Mouse (Mus musculus) cerebellum, postnatal 14 days (tissue): Measurements from ENCODE around the gene Dnah2.
A peak's percentile ranks its signal among the peaks of the same experiment; 100 is the strongest.

Experiments
- DNase-seq, 2 experiments: peaks; one replicate each; pipeline ENCODE4 v3.0.0; 2021; ENCODE audit warnings: mixed read lengths in 2 of 2

Gene Dnah2

DNA sequence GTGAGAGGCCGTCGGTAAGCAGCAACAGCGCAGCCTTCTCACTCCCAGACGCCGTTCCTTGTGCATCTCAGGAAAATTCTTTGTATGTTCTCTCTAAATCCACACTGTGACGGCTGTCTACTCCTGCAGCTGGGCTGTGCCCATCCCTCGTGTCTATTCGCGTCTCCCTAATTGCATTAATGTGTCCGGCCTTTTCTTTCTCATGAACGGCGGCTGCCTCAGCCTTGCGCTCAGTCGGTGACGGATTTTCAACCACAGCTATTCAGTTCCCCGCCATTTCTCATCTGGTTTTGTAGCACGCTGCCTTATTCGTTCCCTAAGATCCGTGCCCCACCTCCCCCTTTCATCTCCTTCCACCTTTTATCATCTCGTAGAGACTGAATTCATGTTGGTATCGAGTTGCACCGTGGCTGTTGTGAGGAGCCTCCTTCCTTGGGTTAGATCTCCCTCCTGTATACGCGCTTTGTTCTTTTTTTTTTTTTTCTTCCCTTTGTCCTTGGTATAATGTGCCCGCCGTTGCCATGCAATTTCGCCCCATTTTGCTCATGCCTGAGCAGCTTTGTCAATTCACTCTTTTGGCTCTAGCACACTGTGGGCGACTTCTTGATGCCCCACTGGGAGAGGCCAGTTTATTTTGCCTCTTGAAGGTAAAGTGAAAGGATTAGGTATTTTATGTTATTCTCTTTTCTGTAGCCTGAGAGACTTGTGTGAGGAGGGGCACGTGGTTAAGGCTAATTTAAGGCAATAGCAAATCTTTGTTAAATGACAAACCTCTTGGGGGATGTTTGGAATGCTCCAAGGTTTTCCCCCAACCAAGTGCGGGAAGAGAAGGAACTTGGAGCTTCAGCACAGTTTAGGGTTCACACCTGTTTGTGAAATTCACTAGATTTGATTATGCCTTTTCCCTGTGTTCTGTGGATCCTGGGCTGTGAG lies 21.5 kb downstream of the Dnah2 start:
- peak; percentile 27 to 31 for DNase-seq

DNA sequence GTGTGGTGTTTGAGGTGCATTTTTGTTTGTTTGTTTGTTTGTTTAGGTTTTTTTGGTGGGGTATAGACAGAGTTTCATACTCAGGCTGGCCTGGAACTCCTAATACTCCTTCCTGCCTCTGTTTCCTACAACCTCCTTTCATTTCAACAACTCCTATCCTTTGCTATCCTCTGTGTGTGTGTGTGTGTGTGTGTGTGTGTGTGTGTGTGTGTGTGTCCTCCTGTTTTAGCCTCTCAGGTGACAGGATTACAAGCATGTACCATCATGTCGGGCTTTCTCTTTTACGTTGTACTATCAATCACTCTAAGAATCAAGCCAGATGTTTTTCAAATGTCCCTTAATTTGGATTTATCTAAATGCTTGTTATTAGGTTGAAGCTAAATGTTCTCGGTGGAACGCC lies 22.3 kb downstream of the Dnah2 start:
- no peak for DNase-seq

DNA sequence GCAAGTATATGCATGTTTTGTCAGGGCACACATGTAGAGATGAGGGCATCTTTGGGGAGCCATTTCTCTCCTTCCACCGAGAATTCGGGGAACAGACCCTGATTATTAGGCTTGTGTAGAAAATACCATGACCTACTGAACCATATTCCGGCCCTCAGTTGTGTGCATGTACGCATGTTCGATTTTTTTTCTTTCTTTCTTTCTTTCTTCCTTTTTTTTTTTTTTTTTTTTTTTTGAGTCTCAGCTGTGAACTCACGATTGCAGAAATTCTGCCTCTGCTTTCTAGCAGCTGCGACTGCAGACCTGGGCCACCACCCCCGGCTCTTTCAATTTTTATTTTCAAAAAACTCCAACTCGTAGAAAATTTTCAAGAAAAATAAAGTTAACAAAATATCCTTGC lies 23.2 kb downstream of the Dnah2 start:
- DNase-seq = no peak

DNA sequence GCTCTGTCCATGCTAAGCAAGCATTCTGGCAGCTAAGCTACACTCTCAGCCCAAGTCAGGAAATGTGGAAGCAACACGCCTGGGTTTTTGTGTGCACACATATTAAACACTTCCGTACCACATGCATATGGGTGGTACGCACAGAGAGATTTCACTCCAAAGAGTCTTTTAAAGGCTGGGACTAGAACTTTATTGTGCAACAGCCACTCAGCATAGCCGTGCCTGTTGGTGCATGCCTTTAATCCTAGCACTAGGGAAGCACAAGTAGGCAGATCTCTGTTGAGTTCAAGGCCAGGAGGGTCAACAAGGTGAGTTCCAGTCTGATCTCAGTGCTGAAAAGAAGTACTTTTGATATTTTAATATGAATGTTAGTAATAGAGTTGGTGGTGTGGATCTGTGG lies 25.3 kb downstream of the Dnah2 start:
- no peak for DNase-seq

DNA sequence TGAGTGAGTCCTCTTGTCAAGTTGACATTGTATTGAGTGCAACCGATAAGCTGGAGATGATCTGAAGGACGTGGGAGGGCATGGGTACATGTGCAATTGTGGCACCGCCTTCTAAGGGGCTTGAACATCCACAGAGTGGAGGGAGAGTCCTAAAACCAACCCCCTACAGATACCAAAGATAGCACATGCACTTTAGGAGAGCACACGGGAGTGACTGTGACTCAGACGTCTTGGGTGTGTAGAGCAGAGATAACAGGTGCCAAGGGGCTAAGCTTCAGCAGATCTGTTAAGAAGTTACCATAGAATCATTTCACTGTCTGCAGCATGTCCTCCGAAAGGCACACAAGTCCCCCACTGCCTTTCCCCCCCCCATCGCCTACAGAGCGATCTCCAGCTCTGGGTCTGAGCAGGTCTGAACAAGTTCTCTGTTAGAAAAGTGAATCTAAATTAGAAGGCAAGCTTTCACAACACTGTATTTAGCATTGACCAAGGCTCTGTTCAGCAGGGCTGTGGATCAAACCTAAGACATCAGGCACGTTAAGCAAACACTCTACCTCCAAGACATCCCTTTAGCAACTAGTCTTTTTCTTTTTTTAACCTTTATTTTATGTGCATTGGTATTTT lies 27.3 kb downstream of the Dnah2 start:
- DNase-seq = no peak

DNA sequence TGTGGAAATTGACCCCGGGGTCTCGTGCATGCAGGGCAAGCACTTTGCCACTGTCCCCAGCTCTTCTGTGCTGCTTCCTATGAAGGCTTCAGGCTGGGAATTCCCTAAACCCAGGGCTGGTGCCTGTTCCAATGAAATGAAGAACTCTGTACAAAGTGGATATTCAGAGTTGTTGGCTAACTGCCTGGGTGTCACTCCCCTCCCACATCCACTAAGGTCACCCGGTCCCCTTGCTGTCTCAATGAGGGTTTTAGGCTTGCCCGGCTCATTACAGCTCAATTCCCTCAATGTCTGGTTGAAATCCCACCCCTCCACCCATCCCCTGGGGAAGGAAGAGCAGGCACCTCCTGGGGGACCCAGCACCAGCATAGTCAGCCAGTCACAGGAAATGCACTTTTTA lies 28.9 kb downstream of the Dnah2 start:
- no peak for DNase-seq

DNA sequence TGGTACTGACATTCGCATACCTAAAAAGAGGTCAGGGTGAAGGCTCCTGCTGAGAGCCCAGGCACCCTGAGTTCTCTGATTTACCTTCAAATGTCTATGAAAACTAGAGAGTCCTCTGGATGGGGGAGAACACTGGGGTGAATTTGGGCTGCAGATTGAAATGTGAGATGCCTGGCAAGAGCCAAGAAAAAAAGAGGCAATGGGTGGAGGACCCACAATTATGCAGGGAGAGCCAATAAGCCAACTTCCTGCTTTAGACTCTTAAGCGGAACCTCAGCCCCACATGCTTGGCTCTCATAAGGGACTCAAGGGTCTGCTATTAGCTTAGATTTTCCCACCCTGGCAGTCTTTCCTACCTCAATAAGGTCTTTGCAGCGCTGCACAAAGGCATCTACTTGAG lies 32.2 kb downstream of the Dnah2 start:
- DNase-seq = no peak

DNA sequence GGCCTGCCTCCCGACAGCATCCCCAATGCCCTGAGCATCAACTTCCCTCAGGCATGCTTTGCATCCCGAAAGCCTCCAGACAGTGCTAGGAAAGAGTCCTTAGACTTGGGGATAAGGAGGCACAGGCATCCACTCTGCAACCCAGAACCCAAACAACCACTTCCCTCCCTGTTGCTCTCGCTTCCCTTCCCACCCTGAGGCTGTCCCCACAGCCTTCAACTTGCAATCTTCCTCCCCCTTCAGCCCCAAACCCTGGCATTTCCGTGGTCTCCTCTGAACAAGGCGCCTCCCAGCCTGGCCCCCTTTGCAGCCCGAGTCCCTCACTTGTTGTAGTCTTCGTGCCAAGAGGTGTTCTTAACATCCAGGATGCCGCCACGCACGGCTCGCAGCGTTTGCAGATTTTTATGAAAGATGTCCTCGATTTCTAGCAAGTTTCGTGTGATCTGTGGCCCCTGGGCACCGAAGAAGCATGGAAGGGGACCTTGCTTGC lies 32.7 kb downstream of the Dnah2 start:
- DNase-seq = no peak

DNA sequence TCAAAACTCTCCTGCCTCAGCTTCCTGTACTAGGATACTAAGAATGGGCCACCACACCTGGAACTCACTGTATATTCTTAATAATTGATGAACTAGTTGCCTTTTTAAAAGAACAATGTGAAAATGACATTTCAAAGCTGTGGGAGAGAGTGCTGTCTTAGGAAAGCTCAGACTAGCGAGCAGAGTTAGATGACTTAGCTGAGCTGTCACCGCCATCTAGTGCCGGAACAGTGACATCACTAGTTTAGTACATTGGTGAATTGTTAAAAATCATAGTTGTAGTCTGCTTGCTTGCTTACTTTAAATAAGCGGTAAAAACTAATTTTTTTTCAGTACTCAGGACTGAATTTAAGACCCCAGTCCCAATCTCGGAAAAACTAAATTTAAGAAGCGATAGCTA lies 35.1 kb downstream of the Dnah2 start:
- DNase-seq = peak; percentile 73 to 79

DNA sequence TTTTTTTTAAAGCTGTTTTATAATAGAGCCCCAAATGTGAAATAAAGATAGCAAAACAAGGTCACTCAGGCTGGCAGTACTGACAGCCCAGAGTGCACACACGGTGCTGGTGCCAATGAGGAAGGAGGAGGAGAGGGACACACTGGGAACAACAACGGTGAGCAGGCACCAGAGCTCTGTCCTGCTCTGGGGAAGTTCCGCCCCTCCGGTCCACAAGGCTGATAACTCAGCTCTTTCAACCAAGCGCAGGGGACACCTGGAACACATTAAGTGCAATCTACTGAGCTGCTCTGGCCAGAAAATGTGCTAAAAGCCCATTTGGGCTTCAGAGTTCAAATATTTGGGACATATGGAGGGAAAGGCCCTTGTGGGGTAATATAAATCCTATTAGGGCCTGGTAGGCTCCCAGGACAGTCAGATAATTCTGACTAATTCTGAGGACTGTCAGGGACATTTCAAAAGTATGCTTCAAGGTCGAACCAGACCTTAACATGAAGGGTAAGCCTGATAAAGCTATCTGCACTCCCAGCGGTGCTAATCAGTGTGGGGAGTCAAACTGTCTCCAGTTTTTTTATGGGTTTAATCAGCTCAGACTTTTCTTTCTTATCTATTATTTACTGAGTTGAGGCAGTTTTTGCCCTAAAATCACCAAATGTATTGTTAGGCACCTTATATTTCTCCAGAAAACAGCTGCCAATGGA lies 38.0 kb downstream of the Dnah2 start:
- DNase-seq = no peak

DNA sequence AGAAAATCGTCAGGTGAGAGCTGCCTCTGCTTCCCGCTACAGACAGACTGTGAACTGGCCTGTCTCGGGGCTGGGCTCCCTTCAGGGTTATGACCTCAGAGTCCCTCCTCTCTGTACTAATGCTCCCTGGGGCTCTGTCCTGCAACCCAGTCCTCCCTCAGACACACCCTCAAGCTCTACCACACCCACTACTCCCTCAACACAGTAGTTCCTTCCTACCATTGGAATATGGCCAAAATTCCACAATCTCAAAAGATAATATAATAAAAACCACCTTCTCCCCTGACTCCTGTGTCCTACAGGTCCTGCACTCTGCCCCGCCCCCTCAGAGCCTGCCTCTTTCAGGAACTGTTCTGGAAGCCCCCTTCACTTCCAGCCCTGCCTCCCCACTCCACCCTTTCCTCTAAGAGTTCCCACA lies 45.0 kb downstream of the Dnah2 start:
- DNase-seq = no peak

DNA sequence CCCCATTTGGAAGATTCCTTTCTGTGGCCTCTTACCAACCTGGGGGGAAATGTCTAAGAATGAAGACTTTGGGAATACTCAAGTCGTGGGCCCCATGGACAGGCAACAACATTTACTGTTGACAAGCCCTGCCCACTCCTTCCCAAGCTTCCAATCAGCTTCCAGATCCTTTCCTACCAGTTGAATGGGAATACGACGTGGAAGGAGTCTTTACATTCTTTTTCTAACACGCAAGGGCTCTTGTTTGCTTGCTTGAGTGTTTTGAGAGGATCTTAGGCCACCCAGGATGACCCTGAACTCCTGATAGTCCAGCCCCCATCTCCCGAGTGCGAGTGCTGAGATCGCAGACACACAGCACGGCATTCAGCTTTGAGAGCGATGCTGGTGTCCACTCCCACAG lies 47.4 kb downstream of the Dnah2 start:
- DNase-seq = no peak

DNA sequence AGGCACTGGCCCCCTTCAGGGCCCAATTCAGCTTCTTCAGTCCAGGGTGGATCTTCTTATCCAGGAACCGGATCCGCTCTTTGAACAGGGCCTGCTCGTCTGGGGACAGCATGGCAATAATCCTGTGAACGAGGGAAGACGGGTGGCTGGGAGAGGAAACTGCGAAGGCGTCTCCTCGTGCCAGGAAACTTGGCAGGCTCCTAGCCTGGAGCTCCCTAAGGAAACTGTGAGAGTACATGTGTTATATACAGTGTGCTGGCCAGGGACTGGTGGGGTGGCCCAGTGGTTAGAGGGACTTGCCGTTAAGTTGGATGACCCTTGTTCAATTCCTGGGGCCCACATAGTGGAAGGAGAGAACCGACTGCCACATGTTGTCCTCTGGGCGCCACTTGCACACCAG lies 49.8 kb downstream of the Dnah2 start:
- no peak for DNase-seq

DNA sequence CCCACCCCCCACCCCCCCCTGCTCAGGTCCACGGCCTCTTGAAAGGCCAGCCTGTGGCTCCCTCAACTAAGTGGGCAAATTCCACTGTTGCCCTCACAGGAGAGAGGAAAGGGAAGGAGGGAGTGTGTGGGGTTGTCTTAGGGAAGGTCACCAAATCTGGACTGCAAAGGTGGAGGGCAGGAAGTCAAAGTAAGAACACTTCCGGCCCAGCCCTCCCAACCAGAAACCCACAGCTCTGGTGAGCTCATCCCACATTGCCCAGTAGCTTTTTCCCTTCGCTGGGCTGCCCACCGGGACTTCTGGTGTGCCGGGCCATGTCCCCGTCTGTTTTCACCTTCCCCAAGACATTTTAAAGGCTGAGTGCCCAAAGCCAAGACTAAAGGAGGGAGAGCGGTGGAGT lies 57.2 kb downstream of the Dnah2 start:
- DNase-seq = no peak

DNA sequence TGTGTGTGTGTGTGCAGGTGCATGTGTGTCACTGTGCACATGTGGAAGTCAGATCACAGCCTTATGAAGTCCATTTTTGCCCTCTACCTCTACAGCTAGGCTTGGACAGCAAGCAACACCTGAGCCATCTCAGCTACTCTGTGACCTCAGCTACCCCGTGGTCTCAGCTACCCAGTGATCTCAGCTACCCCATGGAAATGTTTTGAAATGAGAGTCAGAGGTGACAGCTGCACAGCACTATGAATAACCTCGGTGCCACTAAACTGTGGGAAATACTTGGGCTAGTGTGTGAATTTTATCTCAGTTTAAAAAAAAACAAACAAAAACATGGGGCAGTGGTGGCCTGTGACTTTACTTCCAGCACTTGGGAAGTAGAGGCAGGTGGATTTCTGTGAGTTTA lies 58.0 kb downstream of the Dnah2 start:
- DNase-seq = no peak

DNA sequence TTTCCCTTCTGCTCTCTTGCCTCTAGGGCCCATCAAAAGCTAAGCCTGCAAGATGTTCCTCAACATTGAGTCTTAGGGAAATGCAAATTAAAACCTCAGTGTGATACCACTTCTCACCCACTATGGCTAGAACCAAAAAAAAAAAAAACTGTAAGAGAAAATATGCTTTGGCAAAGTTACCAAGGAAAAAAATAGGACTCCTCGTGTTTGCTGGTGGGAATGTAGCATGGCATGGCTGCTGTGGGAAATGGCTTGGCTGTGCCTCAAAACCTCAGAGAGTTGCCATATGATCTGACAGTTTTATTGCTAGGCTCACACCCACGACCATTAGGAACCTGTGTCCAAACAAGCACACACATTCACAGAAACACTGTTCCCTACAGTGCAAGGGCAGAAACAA lies 61.4 kb downstream of the Dnah2 start:
- DNase-seq = no peak

DNA sequence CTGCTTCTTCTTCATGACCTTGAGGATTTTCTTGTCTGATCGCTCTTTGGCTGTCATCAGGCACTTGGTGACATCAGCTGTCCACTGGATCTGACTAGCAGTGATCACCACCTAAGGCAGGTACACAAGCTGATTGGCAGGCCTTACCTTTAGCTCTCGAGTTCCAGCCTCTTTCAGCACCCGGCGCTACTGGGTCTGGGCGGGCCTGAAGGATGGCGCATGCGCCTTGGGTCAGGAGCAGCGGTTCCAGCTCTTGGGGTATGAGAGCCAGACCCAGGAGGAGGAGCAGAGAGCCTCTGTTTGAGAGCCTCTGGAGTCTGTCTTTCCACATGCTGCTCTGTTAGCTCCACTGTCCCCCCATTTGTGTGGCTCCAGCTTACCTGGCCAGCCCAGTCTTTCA lies 71.3 kb downstream of the Dnah2 start:
- no peak for DNase-seq

DNA sequence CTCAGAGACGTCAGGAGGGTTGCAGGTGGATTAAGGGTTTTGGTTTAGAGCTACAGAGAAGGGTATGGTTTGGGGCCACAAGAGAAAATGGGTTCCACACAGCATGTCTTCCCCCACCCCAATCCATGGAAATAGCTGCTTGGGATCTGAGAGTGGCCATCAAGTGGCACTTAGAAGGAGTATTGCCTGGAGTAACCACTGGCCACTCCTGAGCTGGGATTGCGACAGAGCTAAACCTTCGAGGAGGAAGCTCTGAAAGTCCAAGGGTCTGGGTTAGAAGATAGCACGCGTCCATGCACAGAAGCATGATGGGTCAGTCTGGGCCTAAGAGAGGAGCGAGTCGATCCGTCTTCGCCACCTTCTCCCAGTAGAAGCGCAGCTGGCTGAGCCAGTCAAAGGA lies 72.1 kb downstream of the Dnah2 start:
- DNase-seq = no peak

DNA sequence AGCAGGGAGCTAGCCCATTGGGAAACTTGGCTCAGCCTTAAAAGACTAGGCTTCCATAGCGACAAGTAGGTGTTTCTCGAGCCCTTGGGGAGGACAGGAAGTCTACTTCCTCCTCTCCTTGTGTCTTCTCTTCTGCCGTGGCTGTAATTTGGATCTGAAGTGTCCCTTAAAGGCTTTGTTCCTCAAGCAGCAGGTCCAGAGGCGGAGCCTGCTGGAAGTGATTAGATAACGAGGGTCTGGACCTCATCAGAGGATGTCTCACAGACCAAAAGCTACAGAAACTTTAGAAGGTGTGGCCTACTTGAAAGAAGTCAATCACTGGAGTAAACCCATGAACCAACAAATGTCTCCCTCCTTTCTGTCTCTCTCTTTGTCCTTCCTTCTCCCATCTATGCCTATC lies 74.2 kb downstream of the Dnah2 start:
- no peak for DNase-seq

DNA sequence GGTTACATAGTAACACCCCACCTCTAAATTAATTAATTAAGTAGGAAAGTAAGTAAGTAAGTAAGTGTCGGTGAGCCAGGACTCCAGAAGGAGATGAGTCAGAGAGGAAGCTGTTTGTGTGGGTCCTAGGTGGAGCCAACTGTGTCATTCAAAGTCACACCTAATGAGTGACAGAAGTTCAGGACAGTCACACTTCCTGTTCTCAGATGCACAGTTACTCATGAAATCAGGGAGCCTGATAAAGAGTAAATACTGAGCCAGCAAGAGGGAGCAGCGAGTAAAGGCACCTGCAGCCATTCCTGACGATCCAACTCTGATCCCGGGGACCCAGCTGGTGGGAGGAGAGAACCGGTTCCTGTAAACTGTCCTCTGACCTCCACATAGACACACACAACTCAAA lies 76.2 kb downstream of the Dnah2 start:
- DNase-seq = no peak

DNA sequence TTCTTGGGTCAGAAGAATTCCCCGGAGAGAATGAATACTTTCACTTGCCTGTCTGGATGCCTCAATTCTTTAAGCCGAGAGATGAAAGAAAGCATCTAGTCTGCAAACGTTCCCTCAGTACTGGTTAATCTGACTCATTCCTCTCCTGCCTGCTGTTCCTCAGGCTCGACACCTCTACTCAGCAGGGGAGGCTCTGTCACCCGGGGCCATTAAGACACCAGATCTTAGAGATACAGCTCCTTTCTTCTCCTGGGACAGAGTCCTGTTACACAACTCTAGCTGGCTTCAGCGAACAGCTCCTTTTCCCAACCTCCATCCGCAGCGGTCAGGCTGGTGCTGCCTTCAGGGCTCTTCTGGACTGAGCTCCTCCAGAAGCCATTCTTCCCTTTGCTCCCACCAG lies 77.4 kb downstream of the Dnah2 start:
- no peak for DNase-seq

DNA sequence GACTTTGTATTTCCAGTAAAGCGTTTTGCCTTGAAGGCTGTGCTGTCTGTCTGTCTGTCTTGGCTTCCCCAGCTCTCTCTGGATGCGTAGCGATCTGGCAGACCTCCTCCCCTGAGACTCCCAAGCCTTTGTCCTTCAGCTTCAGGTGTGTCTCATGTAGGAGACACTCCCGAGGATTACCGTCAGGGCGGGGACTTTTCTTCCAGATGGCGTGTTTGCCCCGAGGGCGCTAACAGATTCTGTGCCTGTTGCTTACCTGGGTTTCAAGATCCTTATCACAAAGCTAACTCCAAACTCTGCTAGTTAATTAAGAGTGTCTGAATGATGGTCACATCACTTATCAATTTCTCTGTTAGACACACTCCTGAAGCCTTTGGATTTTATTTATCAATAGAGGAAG lies 79.6 kb downstream of the Dnah2 start:
- no peak for DNase-seq

DNA sequence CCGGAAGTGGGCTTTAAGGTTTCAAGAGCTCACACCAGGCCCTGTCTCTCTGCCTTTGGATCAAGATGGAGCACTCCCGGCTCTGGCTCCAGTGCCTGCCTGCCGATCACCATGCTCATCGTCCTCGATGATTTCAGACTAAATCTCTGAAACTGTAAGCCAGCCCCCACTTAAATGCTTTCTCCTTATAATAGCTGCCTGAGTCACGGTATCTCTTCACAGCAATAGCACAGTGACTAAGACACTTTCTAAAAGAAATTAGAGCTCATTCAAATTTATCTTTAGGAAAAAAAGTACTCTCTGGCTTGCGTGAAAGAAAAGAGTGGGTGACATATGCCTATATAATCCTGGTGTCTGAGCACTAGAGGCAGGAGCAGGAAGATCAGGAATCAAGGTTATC lies 84.9 kb downstream of the Dnah2 start:
- DNase-seq = no peak

DNA sequence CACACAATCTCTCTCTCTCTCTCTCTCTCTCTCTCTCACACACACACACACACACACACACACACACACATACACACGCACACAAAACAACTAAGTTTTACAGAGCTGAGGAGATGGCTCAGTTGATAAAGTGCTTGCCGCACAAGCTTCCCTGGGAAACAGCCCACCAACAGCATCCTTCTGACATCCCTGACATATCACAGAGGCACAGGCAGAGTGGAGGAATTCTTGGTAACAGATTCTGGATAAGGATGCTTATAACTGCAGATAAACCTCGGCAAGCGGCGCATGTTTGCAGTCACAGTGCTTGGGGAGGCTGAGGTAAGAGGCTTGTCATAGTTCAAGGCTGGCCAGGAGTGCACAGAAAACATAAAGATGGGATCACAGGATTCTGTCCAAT lies 87.3 kb downstream of the Dnah2 start:
- no peak for DNase-seq
